Mouse (Mus musculus): ENCODE measurements at regions not wholly inside any gene's neighbourhood (a gene's known extent, or its start where the extent isn't known, plus 50 kb on each side); places are given as distances from the start of the nearest gene placed in this dataset.

DNA sequence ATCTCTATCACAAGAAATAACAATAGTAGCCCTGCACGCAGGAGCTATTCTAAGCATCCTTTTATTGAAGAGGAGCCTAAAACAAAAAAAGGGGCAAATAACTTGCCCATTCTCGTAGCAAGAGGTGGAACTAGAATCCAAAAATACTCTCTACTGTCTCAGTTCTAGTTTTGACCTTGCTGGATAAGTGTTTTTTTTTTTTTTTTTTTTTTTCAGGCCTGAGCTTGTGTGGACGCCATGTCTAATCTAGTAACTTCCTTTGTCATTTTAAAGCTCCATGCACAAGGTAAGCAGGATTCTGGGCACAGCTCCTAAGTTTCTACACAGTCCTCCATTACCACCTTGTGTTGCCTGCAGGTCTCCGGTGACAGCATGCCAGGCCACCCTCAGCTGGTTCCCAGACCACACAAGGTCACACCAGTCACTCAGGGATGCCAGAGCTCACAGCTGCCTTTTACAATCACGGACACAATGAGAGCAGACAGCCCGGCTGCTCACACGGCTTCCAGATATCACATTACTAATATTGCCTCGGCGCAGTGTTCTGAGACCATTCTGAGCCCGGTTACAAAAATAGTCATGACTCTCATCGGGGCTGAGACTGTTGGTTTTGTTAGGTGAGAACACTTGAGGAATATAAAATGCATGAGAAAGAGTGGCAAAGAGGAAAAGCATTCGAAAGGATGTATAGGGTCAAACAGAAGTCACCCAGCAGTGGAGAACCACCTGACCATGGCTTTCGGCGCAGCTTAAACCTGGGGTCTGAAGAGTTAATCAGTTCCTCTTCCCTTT lies 124.7 kb upstream of the Tank start:
- DNase-seq (ENCODE audit: low spot score): no peak

DNA sequence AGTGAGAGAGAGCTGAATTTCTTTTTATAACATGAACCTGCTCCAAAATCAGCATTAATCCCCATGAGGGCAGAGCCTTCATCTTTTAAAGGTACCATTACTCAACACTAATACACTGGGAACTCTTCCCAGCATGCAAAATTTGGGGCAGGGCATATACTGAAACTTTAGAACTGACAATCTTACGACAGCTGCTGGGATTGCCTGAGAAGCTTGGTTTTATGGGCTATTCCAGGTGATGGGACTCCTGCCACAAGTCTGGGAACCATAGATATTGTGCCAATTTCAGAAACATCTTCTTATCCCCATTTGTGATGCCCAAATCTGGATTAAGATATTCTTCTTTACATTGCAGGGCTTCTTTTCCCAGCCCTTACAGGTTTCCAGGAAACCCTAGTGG lies 125.8 kb upstream of the Tank start:
- DNase-seq (ENCODE audit: low spot score): no peak

GRCm38 (mm10) chr2:61450731-61451130 lies 127.7 kb upstream of the Tank start:
- DNase-seq (ENCODE audit: low spot score): no peak

GRCm38 (mm10) chr2:61436591-61436990 lies 141.8 kb upstream of the Tank start:
- no peak for DNase-seq (ENCODE audit: low spot score)

DNA sequence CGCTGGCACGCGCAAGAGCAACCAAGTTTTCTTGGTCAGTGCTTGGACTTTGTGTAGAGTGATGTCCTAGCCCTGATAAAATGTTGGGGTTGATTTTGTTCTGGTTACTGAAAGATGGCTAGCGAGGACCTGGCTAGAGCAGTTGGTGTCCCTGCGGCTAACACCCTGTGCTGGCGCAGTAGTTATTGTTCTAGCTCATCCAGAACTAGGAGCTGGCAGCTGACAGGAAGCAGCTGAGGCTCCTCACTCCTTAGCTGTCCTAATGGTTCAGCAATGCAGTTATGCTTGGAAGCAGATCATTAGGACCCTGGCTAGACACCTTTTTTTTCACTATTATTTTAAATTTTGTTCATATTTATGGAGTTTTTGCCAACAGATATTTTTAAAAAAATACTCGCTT lies 170.5 kb upstream of the Tank start:
- no peak for DNase-seq (ENCODE audit: low spot score)

GRCm38 (mm10) chr2:61406104-61406751 lies 172.2 kb upstream of the Tank start:
- DNase-seq (ENCODE audit: low spot score): no peak

DNA sequence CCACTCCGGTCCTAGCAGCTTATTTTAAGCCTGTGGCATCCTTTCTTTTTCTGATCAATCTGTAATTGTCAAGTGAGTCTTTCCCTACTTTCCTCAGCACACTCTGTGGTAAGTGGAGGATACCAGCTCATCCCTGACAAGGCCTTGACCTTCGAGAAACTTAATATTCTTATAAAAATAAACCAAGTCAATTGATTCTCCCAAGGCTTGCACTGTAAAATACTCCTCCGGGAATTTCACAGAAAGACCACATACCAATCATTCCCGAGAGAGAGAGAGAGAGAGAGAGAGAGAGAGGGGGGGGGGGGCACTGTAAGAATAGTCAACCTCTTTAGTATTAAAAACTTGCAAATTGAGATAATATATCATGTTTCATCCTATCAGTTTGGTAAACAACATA lies 173.1 kb upstream of the Tank start:
- no peak for DNase-seq (ENCODE audit: low spot score)

DNA sequence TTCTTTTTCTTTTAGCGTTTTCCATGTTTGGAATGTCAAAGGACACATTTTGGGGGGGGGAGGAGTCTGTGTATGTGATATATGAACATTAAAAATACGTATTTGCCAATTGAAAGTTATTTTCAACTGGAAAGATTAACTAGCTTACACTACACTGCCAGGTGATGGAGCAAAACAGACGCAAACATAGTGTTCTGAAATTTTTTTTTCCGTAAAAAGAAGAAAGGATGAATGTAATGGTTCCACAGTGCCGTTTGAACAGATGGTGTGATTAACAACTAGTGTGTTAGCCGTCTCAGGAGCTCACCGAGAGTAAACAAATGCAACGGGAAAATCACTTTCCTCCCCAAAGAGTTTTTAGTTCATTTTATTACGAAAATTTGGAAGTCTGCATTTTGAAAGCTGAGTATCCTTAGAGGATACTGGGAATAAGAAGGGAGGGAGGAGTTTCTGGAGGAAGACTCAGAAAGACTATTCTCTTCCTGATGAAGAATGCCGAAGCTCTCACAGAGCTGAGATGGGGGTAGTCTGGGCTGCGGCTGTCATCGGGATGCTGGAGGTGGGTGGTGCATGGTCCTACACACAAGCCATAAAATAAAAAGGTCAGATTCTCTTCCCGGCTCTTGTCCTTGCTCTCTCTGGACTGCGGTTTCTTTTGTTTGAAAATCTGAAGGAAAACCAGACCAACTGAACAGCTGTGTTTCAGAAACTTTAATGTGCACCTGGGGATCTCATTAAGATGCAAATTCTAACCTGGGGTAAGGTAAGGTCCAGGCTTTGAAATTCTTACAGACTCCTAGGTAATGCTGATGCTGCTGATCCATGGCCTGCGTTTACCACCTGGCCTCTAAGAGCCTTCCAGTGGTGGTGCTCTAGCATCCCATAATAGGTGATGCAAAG lies 175.5 kb upstream of the Tank start:
- no peak for DNase-seq (ENCODE audit: low spot score)

- no peak for DNase-seq (ENCODE audit: low spot score)
Observed at GRCm38 (mm10) chr2:61401636-61402587, 176.5 kb upstream of the Tank start.

DNA sequence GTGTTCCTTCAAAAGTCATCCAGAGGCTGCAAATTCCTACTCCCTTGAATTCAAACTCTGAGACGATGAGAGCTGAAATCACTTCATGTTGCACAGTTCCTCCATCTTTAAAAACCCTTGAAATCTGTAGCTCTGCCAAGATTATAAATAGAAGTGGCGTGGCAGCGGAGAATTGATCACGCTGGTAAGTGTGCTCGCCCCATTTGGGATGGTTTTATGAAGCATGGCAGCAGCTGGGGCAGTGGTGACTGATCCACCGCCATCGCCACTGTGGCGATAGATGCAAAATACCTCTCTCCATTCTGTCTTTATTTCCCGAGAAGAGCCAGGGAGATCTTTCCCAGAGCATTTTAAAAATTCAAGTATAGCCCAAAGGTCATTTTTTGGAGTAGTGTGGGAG lies 179.8 kb upstream of the Tank start:
- DNase-seq (ENCODE audit: low spot score): no peak

GRCm38 (mm10) chr2:61389622-61390021 lies 188.8 kb upstream of the Tank start:
- no peak for DNase-seq (ENCODE audit: low spot score)

DNA sequence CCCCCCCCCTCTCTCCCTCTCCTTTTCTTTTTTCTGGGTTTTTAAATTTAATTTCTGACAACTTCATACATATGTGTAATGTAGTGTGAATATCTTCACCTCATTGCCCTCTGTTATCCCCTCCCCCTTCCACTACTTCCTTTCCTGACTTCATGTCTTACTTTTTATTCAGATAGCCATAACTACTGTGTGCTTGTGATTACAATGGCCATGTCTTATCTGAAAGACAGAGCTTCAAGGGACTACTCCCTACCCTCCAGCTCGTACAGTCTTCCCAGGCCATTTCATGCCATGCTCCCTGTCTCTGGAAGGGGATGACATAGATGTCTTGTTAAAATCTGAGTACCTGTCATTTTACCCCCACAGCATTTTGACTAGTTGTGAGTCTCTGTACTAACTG lies 189.2 kb upstream of the Tank start:
- no peak for DNase-seq (ENCODE audit: low spot score)

- DNase-seq (ENCODE audit: low spot score): no peak
Observed at GRCm38 (mm10) chr2:61387561-61387960, 190.8 kb upstream of the Tank start.

DNA sequence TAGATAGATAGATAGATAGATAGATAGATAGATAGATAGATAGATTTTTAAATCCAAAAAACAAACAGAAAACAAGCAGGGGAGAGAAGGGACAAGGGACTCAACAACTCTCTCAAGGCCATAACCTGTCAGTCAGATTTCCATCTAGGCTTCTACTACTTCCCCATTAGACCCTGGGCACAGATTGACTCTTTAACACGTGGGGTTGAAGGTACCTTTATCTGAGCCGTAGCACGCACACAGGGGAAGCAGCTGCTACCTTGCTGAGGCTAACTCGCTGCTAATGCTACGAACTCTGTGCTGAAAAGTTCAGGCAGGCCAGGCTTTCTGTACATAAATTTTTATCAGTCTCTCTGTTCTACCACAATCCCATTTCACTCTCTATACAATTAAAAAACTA lies 191.4 kb upstream of the Tank start:
- DNase-seq (ENCODE audit: low spot score): no peak

DNA sequence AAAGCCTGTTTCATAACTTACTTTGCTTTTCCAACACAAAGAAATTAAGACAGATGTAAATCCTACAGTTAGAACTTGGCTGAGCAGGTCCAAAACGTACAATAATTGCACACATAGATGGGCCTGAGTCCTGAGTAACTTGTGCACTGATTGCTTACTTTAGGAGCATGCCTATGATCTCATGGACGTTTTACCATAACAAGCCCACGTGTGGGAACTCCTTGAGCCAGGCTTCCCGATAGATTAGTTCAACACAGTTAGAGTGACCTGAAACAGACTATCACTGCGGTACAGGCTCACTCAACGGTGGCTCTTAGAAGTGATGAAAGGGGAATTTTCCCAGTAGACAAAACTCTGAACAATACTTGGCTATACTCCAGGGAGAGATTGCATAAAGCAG lies 193.9 kb upstream of the Tank start:
- no peak for DNase-seq (ENCODE audit: low spot score)

GRCm38 (mm10) chr2:61383744-61384295 lies 194.6 kb upstream of the Tank start:
- DNase-seq (ENCODE audit: low spot score): no peak

GRCm38 (mm10) chr2:61379076-61379475 lies 199.3 kb upstream of the Tank start:
- no peak for DNase-seq (ENCODE audit: low spot score)

GRCm38 (mm10) chr2:61378297-61378696 lies 200.1 kb upstream of the Tank start:
- no peak for DNase-seq (ENCODE audit: low spot score)

- DNase-seq (ENCODE audit: low spot score): no peak
Observed at GRCm38 (mm10) chr2:61377756-61378155, 200.6 kb upstream of the Tank start.

- no peak for DNase-seq (ENCODE audit: low spot score)
Observed at GRCm38 (mm10) chr2:61362606-61363005, 215.8 kb upstream of the Tank start.

DNA sequence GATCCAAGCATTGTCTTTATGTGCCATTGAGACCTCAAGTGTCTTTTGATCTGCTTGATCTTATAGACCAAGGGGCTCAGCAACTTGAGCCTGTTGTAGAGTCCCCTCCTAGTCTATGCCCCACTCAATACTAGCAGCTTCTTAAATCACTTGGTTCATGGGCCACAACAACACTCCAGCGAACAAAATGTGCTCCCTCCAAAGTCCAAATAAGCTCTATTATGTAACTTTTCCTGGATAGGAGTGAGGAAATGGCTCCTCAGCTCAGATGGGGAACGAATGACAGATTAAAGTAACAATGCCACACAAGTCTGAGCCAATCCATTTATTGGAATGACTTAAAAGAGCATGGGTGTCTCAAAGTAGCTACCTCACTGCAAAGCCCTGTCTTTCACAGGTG lies 217.0 kb upstream of the Tank start:
- no peak for DNase-seq (ENCODE audit: low spot score)
